Mouse (Mus musculus) kidney, embryonic 14.5 days (tissue): ENCODE results near the gene Cutc. TPM values are rescaled to one million over a fixed set of nuclear protein-coding genes. Genes with fewer than 3 reads are reported as not detected.

Source experiments
- ATAC-seq: fragments of 200-750 bp; cut with Nextera tagmentation; 2 replicates; pipeline ENCODE4 v1.8.0; 2017; ENCODE audit warnings: moderate number of reproducible peaks, mild to moderate bottlenecking, moderate TSS enrichment, moderate library complexity; ENCODE audit not compliant: low FRiP score, low TSS enrichment
- H3K27ac ChIP-seq: fragments of 300-500 bp; sonication (generic); 2 replicates; pipeline ENCODE4 v1.5.1; 2014; ENCODE audit warnings: low read depth, mild to moderate bottlenecking, low read length, moderate library complexity, mixed read lengths
- H3K27me3 ChIP-seq: fragments of 300-500 bp; sonication (generic); 2 replicates; pipeline ENCODE4 v1.6.1; 2014; ENCODE audit warnings: mild to moderate bottlenecking, low read length; ENCODE audit not compliant: control insufficient read depth, insufficient read depth
- H3K36me3 ChIP-seq: fragments of 300-500 bp; sonication (generic); 2 replicates; pipeline ENCODE4 v1.6.1; 2014; ENCODE audit warnings: low read length, mixed read lengths; ENCODE audit not compliant: control insufficient read depth, insufficient read depth
- H3K4me1 ChIP-seq: fragments of 300-500 bp; sonication (generic); 2 replicates; pipeline ENCODE4 v1.6.1; 2014; ENCODE audit warnings: low read length, mixed read lengths; ENCODE audit not compliant: control insufficient read depth, insufficient read depth
- H3K4me2 ChIP-seq: fragments of 300-500 bp; sonication (generic); replicated peaks from 2 replicates; pipeline ENCODE4 v1.6.1; 2014; ENCODE audit warnings: low read depth, mild to moderate bottlenecking, low read length
- H3K4me3 ChIP-seq: fragments of 300-500 bp; sonication (generic); 2 replicates; pipeline ENCODE4 v1.5.1; 2014; ENCODE audit warnings: mild to moderate bottlenecking, low read length
- H3K9ac ChIP-seq: fragments of 300-500 bp; sonication (generic); 2 replicates; pipeline ENCODE4 v1.6.1; 2014; ENCODE audit warnings: low read depth, mild to moderate bottlenecking, low read length, moderate library complexity
- H3K9me3 ChIP-seq: fragments of 300-500 bp; sonication (generic); 2 replicates; pipeline ENCODE4 v1.6.1; 2016; ENCODE audit warnings: low read length; ENCODE audit not compliant: control insufficient read depth
- WGBS: fragments of 180-500 bp; shearing (Covaris S2); extraction: QIAGEN DNeasy Blood & Tissue Kit; methylation state at CpG from one replicate; pipeline ENCODE4 v1.1.7; 2014; 5-methylcytosine and 5-hydroxymethylcytosine counted together
- polyA plus RNA-seq: library from polyadenylated mRNA; unstranded; fragments of >200 nt; fragmentation: Nextera tagmentation; extraction: Ambion mirVana; gene quantifications from 2 replicates; pipeline ENCODE4 v1.2.1, GENCODE M21; 2014

Gene Cutc
- polyA plus RNA-seq: 15.3 and 18.0 TPM in 2 replicates

DNA sequence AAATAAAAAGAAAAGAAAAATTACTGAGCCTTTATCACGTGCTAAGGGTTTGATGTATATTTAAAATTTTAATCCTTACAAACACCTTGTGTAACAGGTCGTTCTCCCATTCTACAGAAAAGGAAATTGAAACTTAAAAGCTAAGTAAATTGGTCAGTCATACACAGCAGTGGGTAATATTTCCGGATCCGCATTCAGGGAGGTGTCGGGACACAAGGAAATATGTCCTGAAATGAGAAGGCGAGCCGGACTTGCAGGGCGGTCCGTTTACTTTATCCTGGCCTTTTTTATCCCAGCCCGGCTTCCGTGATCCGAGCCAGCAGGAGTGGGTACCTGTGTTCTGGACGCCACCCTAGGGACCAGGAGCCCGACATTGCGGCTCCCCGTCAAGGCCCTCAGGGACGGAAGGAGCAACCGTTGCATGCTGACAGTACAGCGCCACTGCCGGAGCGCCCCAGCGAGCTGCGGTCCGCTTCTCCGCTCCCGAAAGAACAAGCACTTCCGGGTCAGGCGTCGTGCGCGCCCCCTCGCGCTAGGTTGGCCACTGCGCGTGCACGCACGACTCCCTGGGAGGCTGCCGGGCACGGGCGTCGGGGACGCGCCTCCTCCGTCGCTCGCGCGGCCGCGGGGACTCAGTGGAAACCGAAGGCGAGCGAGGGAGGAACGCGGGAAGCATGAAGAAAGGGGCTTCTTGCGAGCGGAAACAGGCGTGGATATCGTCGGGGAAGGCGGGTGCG lies at the start of gene Cutc, which contains the start of gene Cox15:
Gene Cutc (plus strand): TSS at position 508 of the 737 bp plus-strand sequence.
Gene Cox15 (minus strand): TSS at position 512 of the 737 bp plus-strand sequence.
- H3K27ac ChIP-seq: peak within 1 kb of the TSS; percentile 93
- no peaks in the 10 kb centered on the region for H3K27me3 ChIP-seq
- H3K4me2 ChIP-seq: peak within 1 kb of the TSS; percentile 58
- H3K36me3 ChIP-seq: peaks cover 22% of the 10 kb centered on the region
- H3K4me1 ChIP-seq: no peaks in the 10 kb centered on the region
- peak; percentile 90 for ATAC-seq
- peak within 1 kb of the TSS; percentile 79 for H3K9ac ChIP-seq
- H3K4me3 ChIP-seq: peak within 1 kb of the TSS; percentile 70
- 2% methylated on average over 62 of the region's 62 CpGs for WGBS
- no peaks in the 10 kb centered on the region for H3K9me3 ChIP-seq

GRCm38 (mm10) chr19:43704211-43704610 lies 48.6 kb upstream of the Cutc start:
- Histone ChIP-seq H3K4me2 (no peak overlapping the region), H3K4me3 (no peak overlapping the region), H3K27me3 (no peaks in the 10 kb centered on the region), H3K4me1 (no peaks in the 10 kb centered on the region), H3K9ac (no peak overlapping the region), H3K9me3 (no peaks in the 10 kb centered on the region), H3K27ac (no peak overlapping the region), H3K36me3 (peaks cover 44% of the 10 kb centered on the region)
- no peak for ATAC-seq
- WGBS: 75% methylated on average over 11 of the region's 11 CpGs

- Histone ChIP-seq H3K9ac (no peak overlapping the region), H3K27me3 (no peaks in the 10 kb centered on the region), H3K4me1 (no peaks in the 10 kb centered on the region), H3K36me3 (peaks cover 42% of the 10 kb centered on the region), H3K4me2 (no peak overlapping the region), H3K9me3 (no peaks in the 10 kb centered on the region), H3K27ac (no peak overlapping the region), H3K4me3 (no peak overlapping the region)
- 82% methylated on average over 17 of the region's 17 CpGs for WGBS
- ATAC-seq: no peak
Observed at GRCm38 (mm10) chr19:43704787-43705497, 47.9 kb upstream of the Cutc start.

- no peak overlapping the region for H3K9ac ChIP-seq
- H3K4me3 ChIP-seq: no peak overlapping the region
- no peak for ATAC-seq
- H3K36me3 ChIP-seq: peaks cover 32% of the 10 kb centered on the region
- no peaks in the 10 kb centered on the region for H3K27me3 ChIP-seq
- H3K4me1 ChIP-seq: no peaks in the 10 kb centered on the region
- no peaks in the 10 kb centered on the region for H3K9me3 ChIP-seq
- 93% methylated on average over 7 of the region's 7 CpGs for WGBS
- no peak overlapping the region for H3K4me2 ChIP-seq
- H3K27ac ChIP-seq: no peak overlapping the region
Observed at GRCm38 (mm10) chr19:43708206-43708605, 44.6 kb upstream of the Cutc start.

DNA sequence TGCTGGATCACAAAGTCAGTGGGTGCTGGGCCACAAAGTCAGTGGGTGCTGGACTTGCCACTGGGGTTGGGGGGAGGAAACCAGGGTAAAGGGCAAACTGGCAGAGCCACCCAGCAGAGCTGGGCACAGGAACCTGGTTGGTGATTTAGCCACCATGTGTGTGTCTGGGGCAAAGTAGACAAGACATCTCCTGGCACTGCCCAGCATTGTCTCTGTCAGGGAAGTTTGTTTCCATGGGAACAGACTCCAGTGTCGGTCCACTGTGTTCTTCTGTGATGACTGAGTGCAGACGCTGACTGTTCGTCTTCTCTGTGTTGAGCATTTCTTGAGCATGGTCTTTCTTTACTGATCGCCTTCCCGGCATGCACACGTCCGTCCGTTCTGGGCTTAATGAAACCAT lies 43.5 kb upstream of the Cutc start:
- WGBS: 80% methylated on average over 8 of the region's 8 CpGs
- no peak overlapping the region for H3K27ac ChIP-seq
- no peaks in the 10 kb centered on the region for H3K4me1 ChIP-seq
- no peak overlapping the region for H3K9ac ChIP-seq
- no peak for ATAC-seq
- no peaks in the 10 kb centered on the region for H3K9me3 ChIP-seq
- no peaks in the 10 kb centered on the region for H3K27me3 ChIP-seq
- no peak overlapping the region for H3K4me2 ChIP-seq
- H3K4me3 ChIP-seq: no peak overlapping the region
- peaks cover 30% of the 10 kb centered on the region for H3K36me3 ChIP-seq

GRCm38 (mm10) chr19:43711159-43711916 lies 41.5 kb upstream of the Cutc start:
- WGBS: 56% methylated on average over 22 of the region's 22 CpGs
- no peak for ATAC-seq

GRCm38 (mm10) chr19:43711971-43712370 lies 40.8 kb upstream of the Cutc start:
- no peaks in the 10 kb centered on the region for H3K27me3 ChIP-seq
- H3K9ac ChIP-seq: no peak overlapping the region
- WGBS: 62% methylated on average over 5 of the region's 5 CpGs
- no peak overlapping the region for H3K4me2 ChIP-seq
- peaks cover 11% of the 10 kb centered on the region for H3K36me3 ChIP-seq
- no peaks in the 10 kb centered on the region for H3K9me3 ChIP-seq
- ATAC-seq: no peak
- H3K27ac ChIP-seq: no peak overlapping the region
- H3K4me3 ChIP-seq: no peak overlapping the region
- H3K4me1 ChIP-seq: no peaks in the 10 kb centered on the region

More at GRCm38 (mm10) chr19:43711159-43711916, 41.5 kb upstream of the Cutc start:
- Histone ChIP-seq H3K4me1 (no peaks in the 10 kb centered on the region), H3K36me3 (peaks cover 11% of the 10 kb centered on the region), H3K4me2 (no peak overlapping the region), H3K9ac (no peak overlapping the region), H3K9me3 (no peaks in the 10 kb centered on the region), H3K27me3 (no peaks in the 10 kb centered on the region), H3K4me3 (no peak overlapping the region), H3K27ac (0 out of 2 replicates have a peak overlapping the region, but pooled peaks have one; percentile 47)

DNA sequence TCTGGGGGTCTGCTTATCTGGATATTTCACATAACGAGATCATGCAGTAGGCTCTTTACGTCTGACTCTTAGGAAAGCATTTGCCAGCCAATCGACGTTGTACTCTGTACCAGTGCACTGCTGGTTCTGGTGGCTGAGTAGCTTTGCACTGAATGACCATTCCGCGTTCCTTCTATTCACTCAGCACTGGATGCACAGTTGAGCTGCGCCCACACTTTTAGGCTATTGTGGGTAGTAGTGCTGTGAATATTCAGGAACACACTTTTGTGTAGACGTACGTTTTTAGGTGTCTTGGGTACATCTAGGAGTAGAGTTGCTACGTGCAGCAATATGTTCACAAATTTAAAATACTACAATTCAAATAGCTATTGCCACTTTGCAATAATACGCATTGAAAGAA lies 32.7 kb upstream of the Cutc start:
- Histone ChIP-seq H3K27me3 (no peaks in the 10 kb centered on the region), H3K27ac (no peak overlapping the region), H3K9ac (no peak overlapping the region), H3K4me3 (no peak overlapping the region), H3K9me3 (no peaks in the 10 kb centered on the region), H3K4me2 (no peak overlapping the region), H3K36me3 (peaks cover 41% of the 10 kb centered on the region; the same call in 1 of the 2 replicates), H3K4me1 (no peaks in the 10 kb centered on the region)
- WGBS: 95% methylated on average over 11 of the region's 11 CpGs
- ATAC-seq: no peak
